Mouse (Mus musculus): ENCODE results near the gene Chp2. TPM values are rescaled to one million over a fixed set of nuclear protein-coding genes. Genes with fewer than 3 reads are reported as not detected.
A peak's percentile ranks its signal among the peaks of the same experiment; 100 is the strongest.

Gene Chp2
- polyA plus RNA-seq, 1 experiment from 2014 or later = 0.20 TPM

- no peak overlapping the region for H3K9ac ChIP-seq (ENCODE audit: low read length)
- DNase-seq (ENCODE audit: low spot score, missing footprints) (no peak), ATAC-seq (ENCODE audit: low FRiP score) (no peak)
- 83% methylated on average over 10 of the region's 10 CpGs for WGBS
- H3K27ac ChIP-seq (ENCODE audit: low read depth, low read length) = no peak overlapping the region
- no peaks in the 10 kb centered on the region for H3K36me3 ChIP-seq (ENCODE audit: control insufficient read depth, insufficient read depth, low read length)
- H3K9me3 ChIP-seq (ENCODE audit: control insufficient read depth, low read length) = no peaks in the 10 kb centered on the region
- H3K4me1 ChIP-seq (ENCODE audit: control insufficient read depth, insufficient read depth, low read length) = no peaks in the 10 kb centered on the region
- H3K4me3 ChIP-seq (ENCODE audit: low read depth, low read length) = no peak overlapping the region
- no peaks in the 10 kb centered on the region for H3K27me3 ChIP-seq (ENCODE audit: control insufficient read depth, insufficient read depth, low read length)
- no peak overlapping the region for H3K4me2 ChIP-seq
Measured at GRCm38 (mm10) chr7:122247254-122247864, 28.1 kb downstream of the Chp2 start.

DNA sequence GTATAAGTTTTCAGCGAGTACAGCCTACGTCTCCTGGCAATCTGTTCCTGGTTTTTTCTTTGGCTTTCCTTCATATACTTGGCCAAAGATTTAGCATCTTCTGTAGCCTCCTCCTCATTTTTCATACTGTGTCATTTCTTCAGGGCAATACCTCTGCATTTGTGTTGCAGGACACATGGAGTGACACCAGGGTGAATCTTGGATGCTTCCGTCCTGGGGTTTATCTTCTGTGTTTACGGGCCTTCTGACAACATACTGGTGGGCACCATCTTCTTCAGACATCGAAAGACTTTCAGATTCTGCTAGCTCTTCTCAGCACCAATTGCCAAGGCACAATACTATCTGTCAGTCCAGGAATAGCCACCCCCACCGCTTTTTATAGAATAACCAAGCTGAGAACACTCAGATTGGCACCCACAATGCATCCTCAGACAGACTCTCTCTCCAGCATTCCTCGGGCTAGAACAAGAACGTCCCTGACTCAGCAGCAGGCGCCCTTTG, 30.1 kb downstream of the Chp2 start:
- Histone ChIP-seq H3K27ac (ENCODE audit: low read depth, low read length) (no peak overlapping the region), H3K4me2 (no peak overlapping the region), H3K4me1 (ENCODE audit: control insufficient read depth, insufficient read depth, low read length) (no peaks in the 10 kb centered on the region), H3K4me3 (ENCODE audit: low read depth, low read length) (no peak overlapping the region), H3K9me3 (ENCODE audit: control insufficient read depth, low read length) (no peaks in the 10 kb centered on the region), H3K36me3 (ENCODE audit: control insufficient read depth, insufficient read depth, low read length) (no peaks in the 10 kb centered on the region), H3K9ac (ENCODE audit: low read length) (no peak overlapping the region), H3K27me3 (ENCODE audit: control insufficient read depth, insufficient read depth, low read length) (no peaks in the 10 kb centered on the region)
- no peak for ATAC-seq (ENCODE audit: low FRiP score)
- no peak for DNase-seq (ENCODE audit: low spot score, missing footprints)
- 90% methylated on average over 9 of the region's 9 CpGs for WGBS

GRCm38 (mm10) chr7:122251197-122252011, 32.1 kb downstream of the Chp2 start:
- H3K27ac ChIP-seq (ENCODE audit: low read depth, low read length) = no peak overlapping the region
- no peaks in the 10 kb centered on the region for H3K27me3 ChIP-seq (ENCODE audit: control insufficient read depth, insufficient read depth, low read length)
- H3K4me2 ChIP-seq = peak overlapping the region; percentile 26; the same call in 1 of the 2 replicates
- no peak overlapping the region for H3K4me3 ChIP-seq (ENCODE audit: low read depth, low read length)
- DNase-seq (ENCODE audit: low spot score, missing footprints) (peak; percentile 98), ATAC-seq (ENCODE audit: low FRiP score) (peak; percentile 66)
- no peaks in the 10 kb centered on the region for H3K36me3 ChIP-seq (ENCODE audit: control insufficient read depth, insufficient read depth, low read length)
- H3K9me3 ChIP-seq (ENCODE audit: control insufficient read depth, low read length) = no peaks in the 10 kb centered on the region
- 26% methylated on average over 21 of the region's 21 CpGs for WGBS
- H3K4me1 ChIP-seq (ENCODE audit: control insufficient read depth, insufficient read depth, low read length) = no peaks in the 10 kb centered on the region
- no peak overlapping the region for H3K9ac ChIP-seq (ENCODE audit: low read length)

DNA sequence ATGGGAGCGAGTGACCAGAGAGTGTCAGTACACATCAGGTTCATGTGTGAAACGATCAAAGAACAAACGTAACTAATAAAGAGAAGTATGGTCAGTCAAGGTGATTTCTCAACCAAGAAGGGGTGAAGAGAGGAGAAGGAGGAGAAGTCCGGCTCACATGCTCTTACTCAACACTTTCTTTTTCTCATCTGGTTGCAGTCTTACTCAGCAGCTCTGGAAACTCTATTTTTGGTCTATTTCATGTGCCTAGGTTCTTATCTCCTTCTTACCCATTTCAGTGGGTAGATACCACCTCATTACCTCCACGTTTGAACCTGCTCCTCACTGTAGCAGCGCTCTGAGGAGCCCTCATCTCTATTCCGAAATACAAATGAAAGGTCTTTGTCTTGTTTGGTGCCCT, 37.4 kb downstream of the Chp2 start:
- DNase-seq (ENCODE audit: low spot score, missing footprints) (no peak), ATAC-seq (ENCODE audit: low FRiP score) (no peak)
- Histone ChIP-seq H3K4me3 (ENCODE audit: low read depth, low read length) (no peak overlapping the region), H3K9me3 (ENCODE audit: control insufficient read depth, low read length) (no peaks in the 10 kb centered on the region), H3K36me3 (ENCODE audit: control insufficient read depth, insufficient read depth, low read length) (no peaks in the 10 kb centered on the region), H3K4me2 (no peak overlapping the region), H3K4me1 (ENCODE audit: control insufficient read depth, insufficient read depth, low read length) (no peaks in the 10 kb centered on the region), H3K27ac (ENCODE audit: low read depth, low read length) (no peak overlapping the region), H3K9ac (ENCODE audit: low read length) (no peak overlapping the region), H3K27me3 (ENCODE audit: control insufficient read depth, insufficient read depth, low read length) (no peaks in the 10 kb centered on the region)
- WGBS = 83% methylated on average over 7 of the region's 7 CpGs

GRCm38 (mm10) chr7:122258521-122258920, 39.2 kb downstream of the Chp2 start:
- DNase-seq (ENCODE audit: low spot score, missing footprints) (no peak), ATAC-seq (ENCODE audit: low FRiP score) (no peak)
- H3K4me2 ChIP-seq = no peak overlapping the region
- WGBS = 90% methylated on average over 4 of the region's 4 CpGs
- no peaks in the 10 kb centered on the region for H3K27me3 ChIP-seq (ENCODE audit: control insufficient read depth, insufficient read depth, low read length)
- H3K9me3 ChIP-seq (ENCODE audit: control insufficient read depth, low read length) = no peaks in the 10 kb centered on the region
- H3K4me3 ChIP-seq (ENCODE audit: low read depth, low read length) = no peak overlapping the region
- no peak overlapping the region for H3K27ac ChIP-seq (ENCODE audit: low read depth, low read length)
- no peaks in the 10 kb centered on the region for H3K36me3 ChIP-seq (ENCODE audit: control insufficient read depth, insufficient read depth, low read length)
- H3K9ac ChIP-seq (ENCODE audit: low read length) = no peak overlapping the region
- H3K4me1 ChIP-seq (ENCODE audit: control insufficient read depth, insufficient read depth, low read length) = no peaks in the 10 kb centered on the region

DNA sequence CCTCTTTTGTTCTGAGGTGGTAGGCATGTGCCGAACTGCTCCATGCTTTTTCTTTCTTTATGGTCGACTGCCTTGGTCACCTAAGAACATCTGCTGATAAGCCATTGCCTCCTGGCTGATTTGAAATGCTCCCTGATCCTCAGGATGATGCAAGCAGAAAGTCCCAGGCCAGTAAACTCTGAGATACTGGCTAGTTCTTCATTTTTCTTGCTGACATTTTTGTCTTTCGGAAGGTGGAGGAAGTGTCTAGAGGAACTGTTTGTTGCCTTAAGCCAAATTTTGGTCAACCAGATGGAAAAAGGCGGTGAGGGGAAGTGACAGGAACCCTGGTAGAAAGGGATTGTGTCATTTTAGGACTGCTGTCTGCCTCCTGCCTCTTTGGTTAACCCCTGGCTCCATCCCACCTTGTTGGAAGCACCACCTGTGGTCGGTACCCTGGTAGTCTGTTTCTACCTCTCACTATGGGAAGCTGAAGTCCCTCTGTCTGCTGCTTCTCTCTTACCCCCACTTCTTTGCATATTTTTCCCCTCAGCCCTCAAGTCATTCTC, 40.8 kb downstream of the Chp2 start:
- no peak overlapping the region for H3K27ac ChIP-seq (ENCODE audit: low read depth, low read length)
- H3K4me2 ChIP-seq = no peak overlapping the region
- no peak for DNase-seq (ENCODE audit: low spot score, missing footprints)
- 86% methylated on average over 5 of the region's 5 CpGs for WGBS
- H3K27me3 ChIP-seq (ENCODE audit: control insufficient read depth, insufficient read depth, low read length) = no peaks in the 10 kb centered on the region
- no peaks in the 10 kb centered on the region for H3K36me3 ChIP-seq (ENCODE audit: control insufficient read depth, insufficient read depth, low read length)
- no peaks in the 10 kb centered on the region for H3K4me1 ChIP-seq (ENCODE audit: control insufficient read depth, insufficient read depth, low read length)
- ATAC-seq (ENCODE audit: low FRiP score) = no peak
- H3K9me3 ChIP-seq (ENCODE audit: control insufficient read depth, low read length) = no peaks in the 10 kb centered on the region
- no peak overlapping the region for H3K4me3 ChIP-seq (ENCODE audit: low read depth, low read length)
- no peak overlapping the region for H3K9ac ChIP-seq (ENCODE audit: low read length)

GRCm38 (mm10) chr7:122268983-122269486, 49.7 kb downstream of the Chp2 start:
- Histone ChIP-seq H3K4me2 (no peak overlapping the region), H3K9ac (ENCODE audit: low read length) (no peak overlapping the region), H3K4me1 (ENCODE audit: control insufficient read depth, insufficient read depth, low read length) (no peaks in the 10 kb centered on the region), H3K4me3 (ENCODE audit: low read depth, low read length) (no peak overlapping the region), H3K9me3 (ENCODE audit: control insufficient read depth, low read length) (no peaks in the 10 kb centered on the region), H3K27me3 (ENCODE audit: control insufficient read depth, insufficient read depth, low read length) (no peaks in the 10 kb centered on the region), H3K27ac (ENCODE audit: low read depth, low read length) (no peak overlapping the region), H3K36me3 (ENCODE audit: control insufficient read depth, insufficient read depth, low read length) (no peaks in the 10 kb centered on the region)
- no peak for ATAC-seq (ENCODE audit: low FRiP score)
- no peak for DNase-seq (ENCODE audit: low spot score, missing footprints)
- WGBS = 92% methylated on average over 4 of the region's 4 CpGs

- DNase-seq (ENCODE audit: low spot score, missing footprints) = no peak
Measured at GRCm38 (mm10) chr7:122272334-122272733, 53.0 kb downstream of the Chp2 start.

More at GRCm38 (mm10) chr7:122272334-122272733, 53.0 kb downstream of the Chp2 start:
- Histone ChIP-seq H3K27me3 (ENCODE audit: control insufficient read depth, insufficient read depth, low read length) (no peaks in the 10 kb centered on the region), H3K27ac (ENCODE audit: low read depth, low read length) (no peak overlapping the region), H3K4me3 (ENCODE audit: low read depth, low read length) (no peak overlapping the region), H3K4me2 (no peak overlapping the region), H3K36me3 (ENCODE audit: control insufficient read depth, insufficient read depth, low read length) (no peaks in the 10 kb centered on the region), H3K9me3 (ENCODE audit: control insufficient read depth, low read length) (no peaks in the 10 kb centered on the region), H3K9ac (ENCODE audit: low read length) (no peak overlapping the region), H3K4me1 (ENCODE audit: control insufficient read depth, insufficient read depth, low read length) (no peaks in the 10 kb centered on the region)
- 91% methylated on average over 2 of the region's 2 CpGs for WGBS
- ATAC-seq (ENCODE audit: low FRiP score) = no peak
